Mouse (Mus musculus) gastrocnemius, postnatal 25 days (tissue): Measurements from ENCODE around the gene Smyd3. TPM values are rescaled to one million over a fixed set of nuclear protein-coding genes. Genes with fewer than 3 reads are reported as not detected.

Experiments used
- DNase-seq: peaks from one replicate; pipeline ENCODE4 v3.0.0; 2022
- total RNA-seq, 2 experiments: library from RNA; stranded (reverse); gene quantifications; 1 replicate in 1 of 2; 2 replicates in 1 of 2; pipeline ENCODE4 v1.2.3; 2021

Smyd3 gene
- total RNA-seq, 2 experiments from 2014 or later = 4.1 to 4.6 TPM

DNA sequence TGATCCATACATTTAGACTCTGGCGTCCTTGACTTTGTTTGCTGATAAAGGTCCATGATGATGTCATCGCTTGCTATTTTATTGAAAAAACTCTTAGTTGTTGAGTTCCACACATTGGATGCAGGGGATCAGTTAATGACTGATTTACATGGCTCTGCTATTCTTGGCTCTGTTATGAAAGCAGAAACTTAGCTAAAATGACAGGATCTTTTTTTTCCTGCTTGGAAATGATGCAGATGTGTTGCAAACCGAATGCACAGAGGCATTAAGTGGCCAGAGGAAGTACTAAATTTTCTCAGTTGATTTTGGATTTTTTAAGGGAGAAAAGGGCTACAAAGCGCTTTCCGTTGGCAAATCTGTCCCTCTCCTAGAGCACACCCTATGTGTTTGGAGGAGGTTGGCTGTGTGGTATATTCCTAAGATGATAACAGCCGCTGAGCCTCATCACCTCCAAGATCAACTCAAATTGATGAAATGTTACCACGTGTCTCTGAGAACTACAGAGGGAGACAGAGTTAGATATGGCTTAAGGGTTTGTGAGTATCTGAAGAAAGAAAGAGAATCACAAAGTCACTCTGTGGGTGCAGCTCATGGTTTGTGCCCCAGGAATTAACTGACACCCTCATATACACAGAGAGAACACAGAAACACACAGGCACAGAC, 402.9 kb downstream of the Smyd3 start:
- no peak for DNase-seq

DNA sequence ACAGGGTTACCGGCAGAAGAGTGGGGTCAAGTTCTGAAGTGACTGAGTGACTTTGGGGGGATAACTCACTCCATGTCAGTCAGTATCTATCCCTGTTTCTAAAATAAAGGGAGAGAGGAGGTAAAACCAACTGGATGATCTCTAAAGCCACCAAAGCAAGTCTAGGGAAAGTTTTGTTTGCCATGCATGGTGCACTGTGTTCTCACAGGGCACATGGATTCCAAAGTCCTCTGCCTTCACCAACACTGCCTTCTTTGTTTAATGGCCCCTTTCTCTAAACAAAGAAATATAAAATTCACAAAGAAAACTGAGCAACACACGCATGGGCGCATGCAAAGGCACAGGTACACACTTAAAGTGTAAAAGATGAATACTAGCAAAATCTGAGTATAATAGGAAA, 403.5 kb downstream of the Smyd3 start:
- DNase-seq = no peak

DNA sequence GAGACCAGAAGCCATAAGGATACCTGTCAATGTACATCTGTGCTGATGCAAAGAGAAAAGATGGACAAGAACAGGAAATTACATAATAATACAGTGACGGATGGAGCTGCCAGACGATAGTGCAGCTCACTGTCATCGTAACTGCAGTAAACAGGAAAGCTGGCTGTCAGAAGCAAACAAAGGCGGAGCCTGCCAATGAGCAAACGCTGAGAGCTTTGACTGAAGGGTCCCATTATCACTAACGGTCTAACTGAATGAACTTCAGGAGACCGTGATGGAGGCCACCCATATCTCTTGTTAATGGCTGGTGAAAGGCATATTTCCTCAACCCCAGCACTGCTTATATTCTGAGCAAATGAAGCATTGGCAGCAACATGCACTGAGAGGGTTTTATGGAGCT, 409.1 kb downstream of the Smyd3 start:
- DNase-seq = no peak

DNA sequence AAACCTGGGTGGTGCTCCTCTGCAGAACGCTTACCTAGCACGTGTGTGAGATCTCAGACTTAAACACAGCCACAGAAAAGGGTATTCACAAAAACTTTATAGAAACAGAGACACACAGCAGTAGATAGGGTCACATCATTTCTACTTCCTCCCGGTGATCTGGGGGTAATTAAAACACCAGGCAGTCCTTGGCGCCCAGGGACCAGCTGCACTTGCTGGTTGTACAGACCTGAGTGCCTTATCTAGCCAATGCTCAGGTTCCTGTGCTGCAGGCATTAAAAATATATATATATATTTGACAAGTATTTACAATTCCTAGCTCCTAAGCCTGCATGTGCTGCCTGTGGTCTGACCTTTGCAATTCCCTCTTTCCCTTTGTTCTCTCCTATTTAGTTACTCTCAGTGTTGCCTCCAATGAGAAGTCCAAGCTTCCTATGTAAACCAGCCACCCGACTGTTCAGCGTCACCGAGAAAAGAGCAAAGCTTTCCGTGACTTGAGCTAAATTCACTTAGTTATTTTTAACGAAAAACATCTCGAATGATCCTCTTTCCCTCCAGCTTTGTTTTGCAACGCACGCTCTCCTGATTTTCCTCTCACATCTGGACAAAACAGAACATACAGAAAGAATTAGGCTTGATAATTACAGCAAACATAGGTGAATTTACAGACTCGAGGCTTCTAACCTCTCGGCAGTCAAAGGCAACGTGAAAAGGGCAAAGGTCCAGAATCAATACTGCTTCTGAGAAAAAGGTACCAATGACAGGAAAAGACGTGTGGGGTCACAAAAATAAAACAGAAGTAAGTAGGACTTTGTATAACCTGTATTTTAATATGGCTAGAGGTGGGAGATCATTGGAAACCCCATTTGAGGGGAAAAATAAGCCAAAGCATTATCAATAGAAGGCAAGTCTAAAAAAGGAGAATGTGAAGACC, 409.8 kb downstream of the Smyd3 start:
- no peak for DNase-seq

DNA sequence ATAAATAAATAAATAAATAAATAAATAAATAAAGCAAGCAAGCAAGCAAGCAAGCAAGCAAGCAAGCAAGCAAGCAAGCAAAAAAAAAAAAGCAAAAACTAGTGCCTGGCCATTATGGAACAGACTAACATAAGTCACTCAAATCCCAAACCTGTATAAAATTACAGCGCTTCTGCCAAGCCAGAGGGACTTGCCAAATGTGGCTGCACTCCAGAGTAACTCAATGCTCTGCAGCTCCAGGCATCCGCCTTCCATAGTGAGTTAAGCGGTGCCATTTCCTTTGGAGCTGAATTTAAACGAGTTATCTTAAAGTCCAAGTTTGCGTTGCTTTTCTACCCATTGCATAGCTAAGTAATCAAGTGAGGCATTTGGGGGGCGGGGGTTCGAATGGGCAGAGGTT, 410.6 kb downstream of the Smyd3 start:
- peak; percentile 59 for DNase-seq

DNA sequence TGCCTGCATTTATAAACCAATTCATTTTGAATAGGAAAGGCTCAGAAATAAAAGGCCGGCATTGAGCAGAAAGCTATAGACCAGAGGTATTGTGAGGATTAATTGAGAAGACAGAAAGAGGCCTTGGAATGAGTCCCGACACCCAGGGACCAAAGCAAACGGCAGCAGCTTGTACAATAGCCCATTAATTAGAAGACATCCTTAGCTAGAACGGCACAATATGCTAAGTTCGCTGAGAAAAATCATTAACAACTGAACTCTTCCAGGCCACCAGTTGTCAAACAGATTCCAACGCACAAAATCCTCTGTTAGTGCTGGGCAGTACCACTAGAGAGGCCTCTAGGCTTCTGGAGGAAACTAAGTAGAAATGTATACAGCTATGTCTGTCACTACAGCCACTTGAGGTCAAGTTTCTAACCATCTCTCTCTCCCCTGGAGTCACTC, 411.1 kb downstream of the Smyd3 start:
- no peak for DNase-seq

DNA sequence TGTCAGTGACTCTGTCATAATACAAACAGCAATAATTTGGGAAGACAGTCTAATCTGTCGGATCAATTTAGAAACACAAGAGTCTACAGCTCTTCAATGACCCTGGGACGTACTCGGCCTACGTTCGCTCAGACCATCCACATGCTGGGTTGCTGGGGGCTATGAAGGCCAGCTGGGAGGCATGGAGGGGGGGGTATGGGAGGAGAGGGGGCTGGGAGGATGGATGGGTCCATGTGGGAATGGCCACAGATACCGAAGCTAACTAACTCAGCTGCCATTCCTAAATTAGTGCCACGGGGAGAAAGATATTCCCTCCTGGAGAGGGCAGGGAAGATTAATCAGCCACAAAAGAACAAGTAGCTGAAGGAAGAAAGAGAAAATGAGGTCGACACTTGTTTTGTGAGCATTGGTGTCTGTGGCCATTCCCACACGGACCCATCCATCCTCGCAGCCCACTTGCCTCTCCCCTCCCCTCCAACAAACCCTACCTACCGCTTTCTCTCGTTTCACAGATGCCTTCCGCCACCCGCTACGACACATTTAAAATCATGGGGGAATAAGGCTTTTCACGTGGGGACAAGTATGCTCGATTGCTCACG, 411.6 kb downstream of the Smyd3 start:
- DNase-seq = no peak

DNA sequence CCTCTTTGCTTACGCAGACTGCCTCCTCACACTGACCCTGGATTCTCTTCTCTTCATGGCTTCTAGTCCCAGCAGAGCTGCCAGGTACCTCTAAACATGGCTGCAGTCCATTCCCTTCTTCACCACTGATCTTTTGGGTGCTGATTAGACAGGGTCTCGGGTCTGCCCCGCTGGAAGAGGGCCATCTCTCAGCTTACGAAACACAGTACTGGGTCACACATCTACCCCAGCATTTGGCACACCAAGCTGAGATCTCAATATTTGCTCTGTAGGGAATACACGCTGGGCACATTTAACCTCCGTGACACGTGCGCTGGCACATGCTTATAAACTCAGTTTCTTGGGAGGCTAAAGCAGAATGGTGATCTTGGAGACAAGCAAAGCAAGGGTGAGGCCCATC, 413.4 kb downstream of the Smyd3 start:
- DNase-seq = no peak

DNA sequence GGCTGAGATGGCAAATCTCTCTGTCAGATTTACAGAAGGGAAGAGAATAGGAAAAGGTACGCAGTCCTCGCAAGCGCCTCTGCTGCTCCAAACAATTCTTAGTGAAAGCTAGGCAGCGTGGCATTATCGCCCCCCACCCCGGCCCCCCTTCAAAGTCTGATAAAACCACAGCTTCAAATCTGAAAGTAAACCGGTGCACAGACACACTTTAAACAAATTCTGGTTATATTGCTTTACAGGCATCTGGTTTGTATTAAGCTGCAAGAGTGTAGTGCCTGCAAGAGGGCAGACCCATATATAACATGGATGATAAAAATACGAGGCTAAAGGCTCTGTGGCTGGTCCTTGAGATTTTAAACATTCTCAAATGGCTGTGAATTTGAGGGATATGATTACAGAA, 420.8 kb downstream of the Smyd3 start:
- no peak for DNase-seq

DNA sequence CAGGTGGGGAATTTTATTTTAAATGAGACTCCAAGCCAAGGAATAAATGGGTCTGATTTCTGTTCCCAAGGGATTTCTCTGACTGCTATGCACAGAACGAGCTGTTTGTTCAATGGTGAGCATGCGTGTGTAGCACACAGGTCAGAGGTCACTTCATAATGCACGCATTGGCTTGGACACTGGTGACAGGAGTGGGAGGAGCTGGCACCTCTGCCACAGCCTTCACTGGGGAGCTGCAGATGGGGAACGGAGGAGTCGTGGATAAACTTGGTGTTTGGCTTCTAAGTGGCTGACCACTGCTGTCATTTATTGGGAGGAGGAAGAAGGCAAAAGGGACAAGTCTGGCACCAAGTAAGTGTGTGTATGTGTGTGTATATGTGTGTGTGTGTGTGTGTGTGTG, 421.5 kb downstream of the Smyd3 start:
- DNase-seq = no peak

DNA sequence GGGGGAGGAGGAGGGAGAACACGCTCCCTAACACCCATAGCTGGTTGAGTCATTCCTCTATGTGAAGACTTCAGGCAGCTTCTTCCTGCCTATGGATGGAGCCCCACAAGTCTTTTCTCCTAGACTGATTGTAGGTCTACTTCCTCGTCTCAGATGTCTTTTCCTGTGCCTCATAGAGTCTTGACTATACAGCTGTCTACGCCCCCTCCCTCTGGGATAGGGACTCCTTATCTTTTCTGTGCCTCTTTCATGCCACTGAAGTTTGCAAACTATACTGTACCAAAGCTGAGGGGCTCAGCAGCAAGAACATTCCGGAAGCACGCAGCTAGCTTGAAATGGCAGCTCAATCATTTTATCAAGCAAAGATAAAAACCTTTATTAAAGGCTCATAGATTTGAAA, 428.7 kb downstream of the Smyd3 start:
- no peak for DNase-seq

DNA sequence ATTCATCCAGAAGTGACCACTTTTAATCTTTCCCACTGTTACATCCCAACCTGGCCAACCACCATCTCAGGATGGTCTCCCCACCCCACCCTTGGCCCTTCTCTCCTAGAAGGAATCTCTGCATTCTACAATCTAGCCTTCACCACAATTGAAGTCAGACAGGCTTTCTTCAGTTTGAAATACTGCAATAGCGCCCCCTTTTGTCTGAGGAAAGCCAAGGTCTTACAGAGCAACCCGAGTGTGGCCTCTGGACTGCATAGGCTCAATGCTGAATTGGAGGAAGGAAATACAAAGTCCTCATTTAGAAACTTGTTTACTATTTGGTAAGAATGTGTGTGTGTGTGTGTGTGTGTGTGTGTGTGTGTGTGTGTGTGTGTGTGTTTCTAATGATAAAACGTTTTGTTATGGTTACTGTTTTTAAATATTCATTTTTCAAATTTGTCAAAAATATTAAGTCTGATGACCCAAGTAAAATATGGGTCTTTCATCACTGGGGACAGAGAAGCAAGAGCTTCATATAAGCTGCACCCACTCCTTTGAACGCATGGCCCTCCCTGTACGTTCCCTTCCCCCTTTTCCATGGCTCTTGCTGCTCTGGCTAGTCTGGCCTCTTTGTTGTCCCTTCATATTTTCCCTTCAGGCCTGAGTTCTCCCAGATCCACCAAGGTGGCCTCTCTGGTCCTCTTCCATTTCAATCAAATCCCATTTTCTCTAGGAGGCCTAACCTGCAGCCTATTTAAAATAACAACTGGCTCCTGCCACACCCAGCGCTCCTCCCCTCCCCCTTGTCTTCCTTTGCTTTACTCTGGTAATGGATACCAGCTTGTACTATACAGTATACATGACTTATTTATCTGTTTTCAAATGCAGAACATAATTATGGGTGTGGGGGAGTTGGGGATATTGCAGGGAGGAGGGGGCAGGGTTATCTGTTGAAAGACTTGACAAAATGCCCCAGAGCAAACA, 430.5 kb downstream of the Smyd3 start:
- DNase-seq = no peak

DNA sequence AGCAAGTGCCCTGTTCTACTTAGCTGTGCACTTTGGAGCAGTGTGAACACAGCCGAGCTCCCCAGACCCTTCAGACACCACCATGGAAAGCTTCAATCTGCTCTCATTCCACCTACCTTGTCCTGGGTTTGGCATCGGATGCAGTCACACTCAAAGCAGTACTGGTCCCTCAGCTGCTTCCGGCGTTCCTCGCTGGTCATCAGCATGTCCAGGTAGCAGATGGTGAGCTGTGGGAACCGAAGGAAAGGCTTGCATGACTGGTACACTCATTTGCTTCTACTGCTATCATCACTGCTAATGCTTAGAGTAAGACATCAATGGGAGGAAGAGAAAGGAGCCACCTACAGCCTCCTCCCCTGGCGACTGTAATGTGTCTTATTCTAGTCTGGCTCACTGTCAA, 431.6 kb downstream of the Smyd3 start:
- no peak for DNase-seq

DNA sequence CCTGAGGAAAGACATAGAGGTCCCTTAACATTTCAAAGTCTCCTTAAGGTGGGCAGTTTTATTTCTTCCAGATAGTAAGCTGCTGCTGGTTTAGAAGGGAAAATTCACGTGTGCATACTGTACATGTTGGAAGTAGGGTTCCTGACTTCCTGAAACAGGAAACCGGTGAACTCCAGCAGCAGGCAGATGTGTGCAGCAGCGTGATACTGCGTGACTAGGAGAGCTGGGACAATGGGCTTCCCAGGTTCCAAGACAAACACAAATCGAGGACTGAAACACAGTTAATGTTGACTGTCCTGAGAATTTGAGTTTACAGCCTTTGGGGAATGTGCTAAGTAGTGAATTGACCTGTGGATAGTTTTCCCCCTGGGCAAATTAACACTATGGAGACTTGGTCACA, 434.7 kb downstream of the Smyd3 start:
- no peak for DNase-seq

DNA sequence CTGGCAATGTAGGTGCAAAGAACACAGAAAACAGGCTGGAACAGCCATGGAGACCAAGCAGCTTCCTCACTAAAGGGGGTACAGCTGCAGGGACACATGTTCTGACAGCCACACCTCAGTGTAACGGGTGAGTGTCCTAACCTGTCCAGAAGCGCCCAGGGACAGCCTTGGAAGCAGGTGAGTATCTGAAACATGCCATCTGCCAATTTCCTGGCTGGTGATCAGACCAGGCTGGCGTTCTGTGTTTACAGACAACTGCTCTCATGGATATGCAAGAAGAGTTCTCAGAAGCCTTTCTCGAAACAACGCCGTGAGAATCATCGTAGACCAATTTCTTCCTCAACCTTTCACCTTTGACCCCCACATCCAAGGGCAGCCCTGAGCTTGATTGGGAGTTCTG, 444.0 kb downstream of the Smyd3 start:
- DNase-seq = no peak

DNA sequence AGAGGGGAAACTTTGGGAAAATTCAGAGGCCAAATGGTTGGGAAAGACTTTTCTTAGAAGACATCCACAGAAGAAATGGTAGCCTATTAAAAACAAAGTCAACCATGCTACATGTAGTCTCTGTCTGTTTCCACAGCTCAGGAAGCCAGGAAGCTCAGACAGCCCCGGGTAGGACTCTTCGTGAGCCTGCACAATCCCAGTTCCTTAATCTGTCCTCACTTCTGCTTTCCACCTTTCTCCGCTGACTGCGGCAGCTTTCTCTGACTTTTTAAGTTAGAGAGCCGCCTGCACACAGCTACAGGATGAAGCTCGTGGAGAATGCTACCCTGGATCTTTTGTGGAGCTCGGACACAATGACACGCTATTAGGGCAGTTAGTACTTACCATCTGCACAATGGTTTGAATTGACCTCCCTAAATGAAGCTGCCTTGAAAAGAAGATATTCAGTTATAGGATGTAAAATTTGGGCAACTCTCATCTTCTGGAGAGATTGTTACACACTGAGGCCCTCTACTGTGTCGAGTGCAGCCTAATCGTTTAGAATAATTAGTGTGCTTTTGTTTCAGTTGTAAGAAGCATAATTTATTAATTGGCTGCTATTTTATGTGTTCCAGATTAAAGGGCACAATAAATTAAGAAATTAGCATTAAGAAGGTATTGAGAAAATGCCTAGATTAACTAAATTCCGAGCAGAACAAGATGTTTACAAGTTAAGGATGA, 444.7 kb downstream of the Smyd3 start:
- no peak for DNase-seq

DNA sequence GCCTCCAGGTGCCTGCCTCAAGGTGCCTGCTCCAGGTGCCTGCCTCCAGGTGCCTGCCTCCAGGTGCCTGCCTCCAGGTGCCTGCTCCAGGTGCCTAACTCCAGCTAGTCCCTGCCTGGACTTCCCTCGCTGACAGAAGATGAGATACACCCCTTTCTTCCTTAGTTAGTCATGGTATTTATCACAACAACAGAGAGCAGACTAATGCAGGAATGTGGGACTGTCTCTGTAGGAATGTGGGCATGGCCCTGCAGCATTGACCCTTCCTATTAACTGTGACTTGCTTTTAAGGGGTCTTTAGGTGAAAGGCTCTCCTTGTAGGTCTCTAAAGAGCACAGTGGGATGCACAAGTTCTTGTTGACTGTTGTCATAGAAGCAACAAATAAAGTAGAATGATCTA, 445.4 kb downstream of the Smyd3 start:
- DNase-seq = no peak

DNA sequence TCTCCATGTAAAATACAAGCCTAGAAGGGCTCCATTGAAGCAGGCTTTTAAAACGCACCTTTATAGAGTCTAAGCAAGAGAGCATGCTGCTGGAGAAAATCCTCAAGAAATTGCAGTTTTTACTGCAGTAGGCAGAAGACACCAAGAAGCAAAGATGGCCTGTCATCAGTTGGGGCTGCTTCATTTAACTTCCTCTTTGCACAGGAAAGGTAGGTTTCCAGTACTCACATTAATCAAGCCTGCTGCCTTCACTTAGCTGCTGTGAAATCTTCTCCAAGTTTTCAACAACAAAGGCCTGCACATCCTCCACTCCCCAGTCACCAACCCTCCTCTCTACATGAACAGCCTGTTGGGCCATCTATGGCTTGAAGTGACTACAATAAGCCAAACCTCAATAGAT, 448.9 kb downstream of the Smyd3 start:
- DNase-seq = no peak

DNA sequence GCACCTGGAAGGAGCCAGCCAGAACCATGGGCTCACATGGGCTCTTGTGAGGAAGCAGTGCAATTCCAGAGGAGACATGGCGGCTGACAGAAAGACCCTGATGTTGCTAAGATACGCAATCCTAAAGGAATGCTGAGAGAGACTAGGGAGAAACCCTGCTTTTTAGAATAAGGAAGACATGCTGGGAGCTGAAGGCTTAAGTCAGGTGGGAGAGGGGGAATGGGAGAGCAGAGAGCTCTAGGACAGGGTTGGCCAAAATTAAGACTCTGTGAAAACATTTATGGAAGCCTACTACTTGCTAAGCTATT, 452.6 kb downstream of the Smyd3 start:
- DNase-seq = no peak

DNA sequence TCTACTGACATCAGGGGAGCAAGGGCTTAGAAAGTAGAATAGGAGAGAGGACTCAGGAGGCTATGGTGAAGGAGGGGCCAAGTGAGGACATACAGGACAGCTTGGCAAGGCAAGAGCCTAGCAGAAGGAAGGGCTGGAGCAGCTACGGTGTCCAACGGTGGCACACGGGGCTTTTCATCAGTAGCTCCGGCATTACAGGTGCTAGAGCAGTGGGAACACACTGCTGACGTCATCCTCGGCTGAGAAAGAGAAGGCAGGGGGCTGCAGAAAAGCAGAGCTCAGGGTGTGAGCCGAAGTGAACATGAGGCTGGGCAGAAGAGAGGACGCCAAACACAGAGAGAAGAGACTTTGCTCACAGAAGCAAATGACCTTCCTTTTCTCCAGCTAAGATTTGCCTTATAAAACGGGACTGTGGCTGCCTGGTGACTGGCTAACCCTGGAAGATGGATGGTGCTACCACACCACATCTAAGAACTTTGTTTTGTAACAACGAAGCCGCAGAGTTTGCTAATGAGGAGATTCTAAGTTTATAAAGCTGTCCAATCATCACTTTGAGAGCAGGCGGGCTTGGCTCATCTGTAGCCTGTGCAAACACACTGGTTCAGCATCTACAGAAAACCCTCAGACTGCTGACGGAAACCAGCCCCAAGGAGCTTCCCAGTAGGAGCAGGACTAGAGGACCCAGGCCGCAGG, 453.1 kb downstream of the Smyd3 start:
- no peak for DNase-seq

DNA sequence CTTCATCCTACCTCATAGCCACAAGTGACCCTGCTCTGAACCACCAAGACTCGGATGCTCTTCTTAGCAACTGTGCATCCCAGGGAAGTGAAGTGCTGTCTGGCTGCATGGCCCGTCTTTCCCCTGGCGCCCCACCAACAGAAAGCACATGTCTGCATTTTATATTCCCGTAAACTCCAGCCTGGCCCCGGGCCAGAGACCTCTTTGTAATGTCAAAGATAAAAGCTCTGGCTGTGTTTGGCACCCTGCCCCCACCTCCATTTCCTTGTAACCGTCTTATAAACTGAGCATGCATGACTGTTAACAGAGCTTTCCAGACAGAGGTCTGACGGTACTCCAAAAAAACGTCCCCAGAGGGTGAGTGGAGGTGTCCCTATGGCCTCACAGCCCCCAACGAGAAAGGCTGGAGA, 456.1 kb downstream of the Smyd3 start:
- no peak for DNase-seq
